Mouse (Mus musculus): ENCODE measurements around the gene Vangl2. TPM values are rescaled to one million over a fixed set of nuclear protein-coding genes. Genes with fewer than 3 reads are reported as not detected.

Vangl2 gene
- total and polyA plus RNA-seq, 2 experiments from 2014 or later = 36.5 to 86.6 TPM

- H3K27me3 ChIP-seq (ENCODE audit: insufficient read depth, low read length) = no peaks in the 10 kb centered on the region
- TF ChIP-seq CTCF (IDR thresholded peaks at IDR 0.05; ENCODE audit: low read depth) = no peak
- ATAC-seq (peak; percentile 68), DNase-seq (ENCODE audit: low spot score) (peak; percentile 72)
- peak within 1 kb of the TSS; percentile 72 for H3K4me2 ChIP-seq (ENCODE audit: low read depth, low read length)
- H3K27ac ChIP-seq = peak within 1 kb of the TSS; percentile 52
- 17% methylated on average over 2 of the region's 2 CpGs for WGBS
- H3K4me1 ChIP-seq (ENCODE audit: insufficient read depth, low read length) = peaks cover 10% of the 10 kb centered on the region; the same call in 1 of the 2 replicates
- H3K36me3 ChIP-seq (ENCODE audit: insufficient read depth, low read length) = no peaks in the 10 kb centered on the region
- peak within 1 kb of the TSS; percentile 35; the same call in 1 of the 2 replicates for H3K9ac ChIP-seq (replicated peaks; ENCODE audit: low read length)
- H3K9me3 ChIP-seq (ENCODE audit: low read length) = no peaks in the 10 kb centered on the region
- peak within 1 kb of the TSS; percentile 34 for H3K4me3 ChIP-seq (ENCODE audit: low read length)
These were observed 29.3 kb upstream of the Vangl2 start, which contains the start of gene Nhlh1 for GRCm38 (mm10) chr1:172057491-172057921. Nhlh1 (minus strand) TSS chr1:172057573.

GRCm38 (mm10) chr1:172056251-172056650, 28.0 kb upstream of the Vangl2 start:
- no peak for DNase-seq (ENCODE audit: low spot score)
- H3K27ac ChIP-seq = no peak overlapping the region
- H3K4me1 ChIP-seq (ENCODE audit: insufficient read depth, low read length) = peaks cover 10% of the 10 kb centered on the region; the same call in 1 of the 2 replicates
- no peaks in the 10 kb centered on the region for H3K36me3 ChIP-seq (ENCODE audit: insufficient read depth, low read length)
- no peak for TF ChIP-seq CTCF (IDR thresholded peaks at IDR 0.05; ENCODE audit: low read depth)
- WGBS = 49% methylated on average over 4 of the region's 4 CpGs
- H3K4me3 ChIP-seq (ENCODE audit: low read length) = peak overlapping the region; percentile 34
- peak overlapping the region; percentile 72 for H3K4me2 ChIP-seq (ENCODE audit: low read depth, low read length)
- ATAC-seq = no peak
- H3K9me3 ChIP-seq (ENCODE audit: low read length) = no peaks in the 10 kb centered on the region
- peak overlapping the region; percentile 35; the same call in 1 of the 2 replicates for H3K9ac ChIP-seq (replicated peaks; ENCODE audit: low read length)
- no peaks in the 10 kb centered on the region for H3K27me3 ChIP-seq (ENCODE audit: insufficient read depth, low read length)

- peak overlapping the region; percentile 42 for H3K4me3 ChIP-seq (ENCODE audit: low read length)
- peak overlapping the region; percentile 72 for H3K4me2 ChIP-seq (ENCODE audit: low read depth, low read length)
- no peak for TF ChIP-seq CTCF (IDR thresholded peaks at IDR 0.05; ENCODE audit: low read depth)
- H3K4me1 ChIP-seq (ENCODE audit: insufficient read depth, low read length) = peaks cover 14% of the 10 kb centered on the region
- H3K27me3 ChIP-seq (ENCODE audit: insufficient read depth, low read length) = no peaks in the 10 kb centered on the region
- H3K9me3 ChIP-seq (ENCODE audit: low read length) = no peaks in the 10 kb centered on the region
- DNase-seq (ENCODE audit: low spot score) = peak; percentile 60
- peak overlapping the region; percentile 61 for H3K9ac ChIP-seq (replicated peaks; ENCODE audit: low read length)
- ATAC-seq = peak; percentile 31; the same call in 1 of the 2 replicates
- 2% methylated on average over 42 of the region's 42 CpGs for WGBS
- peak overlapping the region; percentile 32; the same call in 1 of the 2 replicates for H3K27ac ChIP-seq
- H3K36me3 ChIP-seq (ENCODE audit: insufficient read depth, low read length) = no peaks in the 10 kb centered on the region
These were observed 25.5 kb upstream of the Vangl2 start for GRCm38 (mm10) chr1:172053541-172054440.

GRCm38 (mm10) chr1:172052766-172053279, 24.6 kb upstream of the Vangl2 start:
- peak overlapping the region; percentile 72 for H3K4me2 ChIP-seq (ENCODE audit: low read depth, low read length)
- 25% methylated on average over 10 of the region's 10 CpGs for WGBS
- no peaks in the 10 kb centered on the region for H3K27me3 ChIP-seq (ENCODE audit: insufficient read depth, low read length)
- H3K27ac ChIP-seq = no peak overlapping the region
- H3K4me1 ChIP-seq (ENCODE audit: insufficient read depth, low read length) = peaks cover 18% of the 10 kb centered on the region; the same call in 1 of the 2 replicates
- no peak for ATAC-seq
- no peaks in the 10 kb centered on the region for H3K9me3 ChIP-seq (ENCODE audit: low read length)
- no peak overlapping the region for H3K4me3 ChIP-seq (ENCODE audit: low read length)
- H3K36me3 ChIP-seq (ENCODE audit: insufficient read depth, low read length) = no peaks in the 10 kb centered on the region
- no peak for DNase-seq (ENCODE audit: low spot score)
- H3K9ac ChIP-seq (replicated peaks; ENCODE audit: low read length) = 0 out of 2 replicates have a peak overlapping the region, but pooled peaks have one; percentile 13
- TF ChIP-seq CTCF (IDR thresholded peaks at IDR 0.05; ENCODE audit: low read depth) = no peak

- WGBS = 12% methylated on average over 13 of the region's 13 CpGs
- peak overlapping the region; percentile 34 for H3K4me2 ChIP-seq (ENCODE audit: low read depth, low read length)
- H3K27ac ChIP-seq = peak overlapping the region; percentile 79
- ATAC-seq (peak; percentile 58), DNase-seq (ENCODE audit: low spot score) (peak; percentile 65)
- H3K4me3 ChIP-seq (ENCODE audit: low read length) = no peak overlapping the region
- no peaks in the 10 kb centered on the region for H3K27me3 ChIP-seq (ENCODE audit: insufficient read depth, low read length)
- no peak for TF ChIP-seq CTCF (IDR thresholded peaks at IDR 0.05; ENCODE audit: low read depth)
- peaks cover 16% of the 10 kb centered on the region; the same call in 1 of the 2 replicates for H3K4me1 ChIP-seq (ENCODE audit: insufficient read depth, low read length)
- no peaks in the 10 kb centered on the region for H3K36me3 ChIP-seq (ENCODE audit: insufficient read depth, low read length)
- H3K9me3 ChIP-seq (ENCODE audit: low read length) = no peaks in the 10 kb centered on the region
- peak overlapping the region; percentile 30; the same call in 1 of the 2 replicates for H3K9ac ChIP-seq (replicated peaks; ENCODE audit: low read length)
These were observed 21.0 kb upstream of the Vangl2 start for GRCm38 (mm10) chr1:172049131-172049782.

- TF ChIP-seq CTCF (IDR thresholded peaks at IDR 0.05; ENCODE audit: low read depth) = no peak
- Histone ChIP-seq H3K4me1 (ENCODE audit: insufficient read depth, low read length) (peaks cover 8% of the 10 kb centered on the region; the same call in 1 of the 2 replicates), H3K27me3 (ENCODE audit: insufficient read depth, low read length) (no peaks in the 10 kb centered on the region), H3K4me2 (ENCODE audit: low read depth, low read length) (peak overlapping the region; percentile 34), H3K9me3 (ENCODE audit: low read length) (no peaks in the 10 kb centered on the region), H3K36me3 (ENCODE audit: insufficient read depth, low read length) (no peaks in the 10 kb centered on the region), H3K4me3 (ENCODE audit: low read length) (no peak overlapping the region), H3K27ac (peak overlapping the region; percentile 79), H3K9ac (replicated peaks; ENCODE audit: low read length) (peak overlapping the region; percentile 35; the same call in 1 of the 2 replicates)
- WGBS = 7% methylated on average over 6 of the region's 6 CpGs
- DNase-seq (ENCODE audit: low spot score) = peak; percentile 64
- ATAC-seq = peak; percentile 82
These were observed 20.0 kb upstream of the Vangl2 start for GRCm38 (mm10) chr1:172048241-172048734.
